Mouse (Mus musculus) lung, postnatal 36 days (tissue): ENCODE data around the gene Tcf3.
A peak's percentile ranks its signal among the peaks of the same experiment; 100 is the strongest.

Experiments used
- DNase-seq: peaks from one replicate; pipeline ENCODE4 v3.0.0; 2022; ENCODE audit warnings: mixed read lengths

The Tcf3 gene

DNA sequence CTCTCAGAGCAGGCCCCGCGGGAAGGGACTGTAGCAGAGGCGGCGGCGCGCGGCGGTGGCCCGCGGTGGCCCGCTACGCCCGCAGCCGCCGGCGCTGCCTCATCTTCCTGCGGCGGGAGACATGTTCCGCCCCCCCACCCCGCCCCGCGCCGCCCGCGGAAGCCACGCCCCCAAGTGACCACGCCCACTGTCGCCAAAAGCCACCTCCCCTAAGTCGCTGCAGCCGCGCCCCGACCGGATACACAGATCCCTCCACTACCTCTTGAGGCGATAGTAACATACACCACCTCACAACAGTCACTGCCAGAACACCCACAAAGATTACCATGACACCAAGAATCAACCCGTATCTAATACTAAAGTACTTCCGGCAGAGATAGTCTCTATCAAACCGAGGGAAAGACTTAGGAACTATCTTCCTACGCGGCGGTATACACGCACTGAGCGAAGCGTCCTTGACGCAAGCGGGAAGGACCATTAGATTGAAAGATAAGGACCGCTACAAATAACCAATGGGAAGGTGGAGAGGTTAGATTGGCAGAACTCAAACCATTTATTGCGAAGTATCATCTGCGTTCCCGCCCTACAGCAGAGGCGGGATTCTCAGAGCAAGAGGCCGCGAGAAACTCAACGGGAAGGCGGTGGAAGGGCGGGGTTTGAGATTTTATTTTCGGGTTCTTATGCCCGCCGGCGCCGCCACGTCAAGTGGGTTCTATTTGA lies at the start of gene Tcf3:
Gene Tcf3 (minus strand): TSS at position 135 of the 720 bp plus-strand sequence.
- peak; percentile 99 for DNase-seq

- DNase-seq: no peak
Observed at GRCm38 (mm10) chr10:80481002-80481401, 47.6 kb upstream of the Tcf3 start.

DNA sequence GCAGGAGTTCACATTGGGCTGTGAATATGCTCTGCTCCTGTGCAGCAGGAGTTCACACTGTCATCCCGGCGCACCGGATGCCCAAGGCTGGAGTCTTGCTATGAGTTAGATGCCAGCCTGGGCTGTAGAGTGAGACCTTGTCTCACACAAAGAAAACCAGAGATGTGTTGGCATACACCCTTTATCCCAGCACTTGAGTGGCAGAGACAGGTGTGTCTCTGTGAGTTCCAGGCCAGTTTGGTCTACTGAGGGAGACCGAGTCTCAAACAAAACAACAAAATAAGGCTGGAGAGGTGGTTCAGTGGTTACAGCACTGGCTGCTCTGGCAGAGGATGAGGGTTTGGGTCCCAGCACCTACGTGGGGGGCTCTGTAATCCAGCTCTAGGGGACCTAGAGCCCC lies 45.1 kb upstream of the Tcf3 start:
- DNase-seq: no peak

GRCm38 (mm10) chr10:80475290-80475959 lies 42.0 kb upstream of the Tcf3 start:
- DNase-seq: peak; percentile 90

GRCm38 (mm10) chr10:80465066-80465465 lies 31.6 kb upstream of the Tcf3 start:
- no peak for DNase-seq

- DNase-seq: peak; percentile 39
Observed at GRCm38 (mm10) chr10:80464381-80465035, 31.1 kb upstream of the Tcf3 start.

DNA sequence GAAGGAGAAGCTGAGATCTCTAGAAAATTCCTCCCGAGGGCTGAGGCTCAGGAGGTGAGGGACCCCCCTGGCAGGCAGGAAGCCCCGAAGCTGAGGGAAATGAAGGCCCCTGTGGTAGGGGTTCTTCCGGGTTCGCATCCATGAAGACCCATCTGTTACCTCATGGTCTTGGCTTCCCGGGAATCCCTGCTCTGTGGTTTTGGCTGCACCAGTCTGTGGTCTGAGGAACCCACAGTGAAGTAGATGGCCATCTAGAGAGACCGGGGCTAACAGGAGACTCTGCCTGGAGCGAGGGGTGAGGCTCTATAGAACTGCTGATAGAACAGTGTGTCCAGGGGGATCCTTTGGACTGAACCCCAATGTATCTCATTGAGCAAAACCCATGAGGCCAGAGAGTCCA lies 27.9 kb upstream of the Tcf3 start:
- DNase-seq: no peak

DNA sequence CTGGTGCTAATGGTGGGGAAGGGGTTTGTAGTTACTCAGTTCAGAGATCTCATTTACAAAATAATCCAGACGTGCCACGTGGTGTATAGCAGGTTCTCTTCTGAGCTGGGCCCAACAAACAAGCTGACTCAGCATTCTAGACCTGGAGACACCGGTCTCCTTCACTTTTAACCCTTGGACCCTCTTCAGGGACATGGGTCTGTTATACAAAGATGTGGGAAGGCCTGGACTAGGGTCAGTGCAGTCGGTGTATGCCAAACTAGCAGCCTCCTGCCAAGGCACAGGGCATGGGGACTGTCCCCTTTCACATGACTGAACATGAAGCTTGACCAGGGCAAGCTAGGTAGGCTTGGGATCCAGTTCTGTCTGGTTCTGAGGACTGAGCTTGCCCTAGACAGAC lies 26.9 kb upstream of the Tcf3 start:
- no peak for DNase-seq

DNA sequence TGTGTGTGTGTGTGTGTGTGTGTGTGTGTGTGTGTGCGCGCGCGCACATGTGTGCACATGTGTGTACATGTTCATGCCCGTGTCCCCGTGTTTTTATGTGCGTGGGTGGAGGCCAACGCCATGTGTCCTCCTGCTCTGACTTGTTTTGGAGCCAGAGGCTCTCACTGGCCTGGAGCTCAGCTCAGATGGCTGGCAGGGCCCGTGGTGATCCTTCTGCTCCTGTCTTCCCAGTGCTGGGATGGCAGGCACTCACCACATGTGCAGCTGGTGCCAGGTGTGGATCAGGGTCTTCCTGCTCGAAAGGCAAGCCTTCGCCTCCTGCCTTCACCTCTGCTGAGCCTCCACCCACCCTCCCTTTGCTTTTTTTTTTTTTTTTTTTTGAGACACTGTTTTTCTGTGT lies 26.2 kb upstream of the Tcf3 start:
- no peak for DNase-seq

- no peak for DNase-seq
Observed at GRCm38 (mm10) chr10:80459236-80459635, 25.8 kb upstream of the Tcf3 start.

GRCm38 (mm10) chr10:80455697-80456096 lies 22.2 kb upstream of the Tcf3 start:
- no peak for DNase-seq

DNA sequence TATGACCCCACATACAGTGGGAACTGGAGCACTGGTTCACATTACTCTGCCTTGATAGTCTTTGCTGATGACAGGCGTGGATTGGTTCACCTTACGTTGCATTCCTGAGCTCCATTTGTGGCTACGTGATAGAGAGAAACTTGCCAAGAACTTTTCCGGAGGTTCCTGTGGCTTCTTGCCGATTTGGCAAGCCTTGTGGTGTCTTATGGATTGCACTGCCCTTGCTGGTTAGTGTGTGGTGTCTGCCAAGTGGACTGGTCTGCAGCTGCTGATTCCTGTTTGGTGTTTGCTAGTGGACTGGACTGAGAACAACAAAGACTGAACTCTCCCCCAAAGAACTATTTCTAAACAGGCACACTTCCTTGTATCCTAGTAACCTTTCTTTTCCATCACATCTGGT lies 21.3 kb upstream of the Tcf3 start:
- no peak for DNase-seq

GRCm38 (mm10) chr10:80453601-80454000 lies 20.2 kb upstream of the Tcf3 start:
- DNase-seq: no peak

DNA sequence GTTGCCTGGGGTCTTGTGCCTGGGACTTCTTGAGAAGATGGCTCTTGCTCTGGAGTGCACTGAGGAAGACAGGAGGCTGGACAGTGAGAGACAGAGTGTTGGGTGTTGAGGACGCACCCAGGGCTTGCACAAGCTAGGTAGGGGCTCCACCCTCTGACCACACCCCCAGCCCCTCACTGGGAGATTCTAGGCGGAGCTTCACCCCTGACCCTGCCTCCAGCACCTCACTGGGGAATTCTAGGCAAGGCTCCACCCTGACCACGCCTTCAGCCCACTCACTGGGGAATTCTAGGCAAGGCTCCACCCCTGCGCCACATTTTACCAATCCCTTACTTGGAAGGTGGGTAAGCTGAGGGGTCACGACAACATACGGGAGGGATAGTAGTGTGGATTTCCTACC lies 17.2 kb upstream of the Tcf3 start:
- no peak for DNase-seq

DNA sequence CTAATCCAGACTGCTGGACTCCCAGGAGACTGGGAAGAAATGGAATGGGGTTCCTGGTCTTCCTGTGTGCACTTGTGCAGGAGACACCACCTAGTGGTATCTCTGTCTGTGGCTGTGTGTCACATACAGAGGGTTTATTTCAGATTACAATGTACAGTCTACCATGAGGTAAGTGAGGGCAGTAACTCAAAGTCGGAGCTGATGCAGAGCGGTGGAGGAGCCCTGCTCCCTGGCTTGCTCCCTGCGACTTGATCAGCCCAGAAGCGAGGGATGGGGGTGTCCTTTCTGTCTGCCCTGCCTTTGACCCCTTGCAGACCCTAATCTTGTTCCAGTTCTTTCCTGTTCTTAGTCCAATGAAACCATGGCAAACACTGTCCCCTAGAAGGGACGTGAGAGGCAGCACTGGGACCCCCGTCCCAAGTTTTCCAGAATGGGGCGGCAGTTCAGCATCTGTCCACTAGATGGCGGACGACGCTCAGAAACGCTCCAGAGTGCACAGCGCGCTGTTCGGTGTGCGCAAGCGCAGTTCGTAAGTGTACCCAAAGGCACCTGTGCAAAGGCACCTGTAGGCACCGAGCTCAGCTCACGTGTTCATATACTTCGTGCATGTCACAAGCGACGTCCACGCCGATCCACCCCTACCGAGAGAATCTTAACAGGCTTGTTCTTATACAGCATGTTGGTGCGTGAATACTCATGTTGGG lies 12.6 kb upstream of the Tcf3 start:
- DNase-seq: peak; percentile 91

- DNase-seq: no peak
Observed at GRCm38 (mm10) chr10:80445052-80445451, 11.6 kb upstream of the Tcf3 start.

- no peak for DNase-seq
Observed at GRCm38 (mm10) chr10:80444339-80445045, 11.0 kb upstream of the Tcf3 start.

GRCm38 (mm10) chr10:80443575-80444278 lies 10.3 kb upstream of the Tcf3 start:
- DNase-seq: no peak

DNA sequence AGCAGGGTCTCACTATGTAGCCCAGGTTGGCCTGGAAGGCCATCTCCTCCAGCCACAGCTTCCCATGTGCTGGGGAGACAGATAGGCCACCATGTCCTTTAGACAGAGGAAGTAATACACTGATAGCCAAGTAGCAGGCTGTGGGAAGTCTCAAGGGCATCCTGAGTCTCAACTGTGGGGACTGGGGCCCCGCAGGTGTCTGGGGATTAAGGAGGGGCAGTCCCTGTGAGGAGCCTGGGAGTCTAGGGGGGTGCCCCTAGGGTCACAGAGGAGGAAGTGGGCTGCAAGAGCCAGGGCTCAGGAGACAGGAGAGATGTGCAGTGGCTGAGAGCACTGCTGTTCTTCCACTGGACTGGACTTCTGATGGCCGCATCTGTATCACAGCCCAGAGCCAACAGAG lies 9.5 kb upstream of the Tcf3 start:
- DNase-seq: no peak

DNA sequence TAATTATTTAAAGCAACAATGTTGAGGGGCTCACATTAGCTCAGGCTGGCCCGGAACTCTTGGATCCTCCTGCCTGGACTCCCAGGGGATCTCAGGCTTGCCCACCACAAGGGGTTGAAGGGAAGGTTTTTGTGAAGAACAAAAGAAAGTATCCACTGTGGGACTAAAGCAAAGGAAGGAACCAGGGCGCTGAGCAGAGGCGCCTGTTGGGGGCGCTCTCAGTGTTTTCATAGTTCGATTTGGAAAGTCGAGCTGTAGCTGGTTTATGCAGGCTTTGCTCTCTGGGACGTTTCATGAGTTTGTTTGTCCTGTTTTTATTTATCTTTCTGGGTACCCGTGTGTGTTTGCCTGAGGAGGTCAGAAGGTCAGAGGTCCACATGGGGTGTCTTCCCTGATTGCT lies 8.2 kb upstream of the Tcf3 start:
- no peak for DNase-seq

- DNase-seq: no peak
Observed at GRCm38 (mm10) chr10:80440031-80440430, 6.6 kb upstream of the Tcf3 start.

GRCm38 (mm10) chr10:80437973-80438372 lies 4.5 kb upstream of the Tcf3 start:
- no peak for DNase-seq
